Mouse (Mus musculus) lung, adult 2 months (tissue): ENCODE data around the gene Ajm1.

Source experiments
- CTCF ChIP-seq: fragments of 200-500 bp; IDR thresholded peaks from 2 replicates; pipeline ENCODE4 v1.5.1; 2011; ENCODE audit warnings: mild to moderate bottlenecking, low read length, control low read depth; ENCODE audit not compliant: insufficient read depth
- POLR2A ChIP-seq: fragments of 200-500 bp; IDR thresholded peaks from 2 replicates; pipeline ENCODE4 v1.6.1; 2011; ENCODE audit warnings: low read depth, mild to moderate bottlenecking, control low read depth, low read length, borderline replicate concordance; ENCODE audit errors: extremely low read depth

- TF ChIP-seq POLR2A (no peak), CTCF (no peak)
Observed at GRCm38 (mm10) chr2:25565741-25566140, 15.8 kb downstream of the Ajm1 start.
